Mouse (Mus musculus): Measurements from ENCODE around the gene Sec24a.
A peak's percentile ranks its signal among the peaks of the same experiment; 100 is the strongest.
"Not testable (repeated sequence)": the region's sequence is repeated elsewhere in the genome, so short reads cannot be mapped to it uniquely, and the experiment has no call there.

Gene Sec24a

DNA sequence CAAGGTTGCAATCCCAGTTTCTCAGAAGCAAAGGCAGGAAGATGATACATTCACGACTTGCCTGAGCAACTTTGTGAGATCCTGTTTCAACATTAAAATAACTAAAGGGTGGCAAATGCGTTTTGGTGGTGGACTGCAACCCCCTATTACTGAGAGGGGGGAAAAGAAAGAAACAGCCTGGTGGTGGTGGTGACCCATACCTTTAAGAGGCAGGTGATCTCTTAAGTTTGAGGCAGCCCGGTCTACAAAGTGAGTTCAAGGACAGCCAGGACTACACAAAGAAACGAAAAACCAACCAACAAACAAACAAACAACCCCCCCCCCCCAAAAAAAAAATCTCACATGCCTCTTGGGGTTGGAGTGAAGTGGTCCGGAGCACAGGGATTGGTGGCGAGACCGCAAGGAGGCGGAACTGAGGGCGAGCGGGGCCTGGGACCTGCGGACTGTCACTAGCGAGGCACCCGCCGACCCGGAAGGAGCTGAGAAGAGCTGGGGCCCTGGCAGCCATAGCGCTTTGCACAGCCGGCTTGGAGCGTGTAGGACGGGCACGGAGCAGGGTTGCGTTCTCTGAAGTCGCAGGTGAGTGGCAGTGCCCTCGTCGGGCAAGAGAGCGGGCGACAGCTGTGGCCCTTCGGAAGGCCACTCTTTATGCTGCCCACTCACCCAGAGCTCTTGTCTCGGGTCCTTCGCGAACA, at the start of gene Sec24a, which contains the start of gene Sar1b:
Gene Sec24a, minus strand, starts transcription at position 422 of the 695 bp plus-strand sequence.
Gene Sar1b, plus strand, starts transcription at position 475 of the 695 bp plus-strand sequence.
- peak; percentile 87 to 94 for DNase-seq (ENCODE audit: inconsistent age in 2 of 2, low spot score in 1 of 2)

DNA sequence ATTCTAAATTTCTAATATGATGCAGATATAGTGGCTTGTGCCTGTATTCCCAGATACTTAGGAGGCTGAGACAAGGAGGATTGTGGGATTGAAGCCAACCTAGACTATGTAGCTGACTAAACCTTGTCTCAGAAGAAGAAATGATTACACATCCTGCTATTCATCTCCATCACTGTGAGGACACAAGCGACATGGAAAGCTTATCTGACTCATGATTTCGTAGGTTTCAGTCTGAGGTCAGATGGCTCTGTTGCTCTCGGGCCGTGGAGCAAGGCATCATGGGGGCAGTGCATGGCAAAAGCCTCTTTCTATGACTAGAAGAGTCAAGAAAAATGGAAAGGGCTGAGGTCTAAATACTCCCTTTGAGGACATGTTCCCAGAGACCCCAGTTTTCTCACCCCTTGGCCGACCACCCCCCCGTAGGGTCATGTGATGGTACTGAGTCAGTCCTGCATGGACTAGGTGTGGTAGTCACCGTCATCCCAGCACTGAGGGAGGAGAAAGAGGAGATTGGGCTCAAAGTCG, 48.6 kb upstream of the Sec24a start:
- DNase-seq (ENCODE audit: inconsistent age in 2 of 2, low spot score in 1 of 2), result peak in 1 of 2 experiments; percentile 61

DNA sequence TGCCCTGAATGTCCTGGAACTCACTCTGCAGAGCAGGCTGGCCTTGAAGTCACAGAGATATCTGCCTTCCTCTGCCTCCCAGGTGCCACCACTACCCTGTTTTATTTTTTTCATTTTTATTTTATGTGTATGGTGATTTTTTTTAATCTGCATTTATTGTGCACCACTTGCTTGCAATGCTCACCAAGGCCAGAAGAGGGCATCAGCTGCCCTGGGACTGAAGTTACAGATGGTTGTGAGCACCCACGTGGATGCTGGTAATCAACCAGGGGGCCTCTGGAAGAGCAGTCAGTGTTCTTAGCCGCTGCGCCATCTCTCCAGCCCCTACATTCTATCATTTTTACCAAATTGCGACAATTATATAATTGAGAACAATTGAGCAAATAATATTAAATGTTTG, 47.8 kb upstream of the Sec24a start:
- DNase-seq (ENCODE audit: inconsistent age in 2 of 2, low spot score in 1 of 2), result peak in 1 of 2 experiments; percentile 31

DNA sequence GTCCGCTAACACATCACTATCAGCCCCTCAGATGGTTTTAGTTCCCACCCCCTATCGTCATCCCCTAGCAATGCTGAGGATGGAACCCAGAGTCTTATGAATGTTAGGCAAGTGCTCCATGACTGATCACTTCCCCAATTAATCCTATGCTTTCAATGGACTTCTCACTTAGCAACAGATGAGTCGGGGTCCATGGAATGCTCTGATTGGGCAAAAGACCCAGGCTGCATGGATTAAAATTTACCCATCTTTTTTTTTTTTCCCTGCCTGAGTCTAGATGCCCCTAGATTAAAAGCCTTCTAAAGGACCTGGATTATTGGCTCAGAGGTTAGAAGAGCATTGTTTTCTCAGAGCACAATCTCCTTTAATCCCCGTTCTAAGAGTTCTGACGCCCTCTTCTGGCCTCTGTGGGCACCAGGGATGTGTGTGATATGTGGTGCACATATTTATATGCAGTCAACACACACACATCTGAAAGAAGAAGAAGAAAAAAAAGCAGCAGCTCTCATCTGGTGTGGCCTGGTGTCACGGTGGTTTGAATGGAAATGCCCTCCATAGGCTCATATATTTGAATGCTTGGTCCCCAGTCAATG, 46.3 kb upstream of the Sec24a start:
- DNase-seq (ENCODE audit: inconsistent age in 2 of 2, low spot score in 1 of 2), result peak in 1 of 2 experiments; percentile 81

- no peak for DNase-seq (ENCODE audit: inconsistent age in 2 of 2, low spot score in 1 of 2)
Measured at GRCm38 (mm10) chr11:51807108-51807879, 43.9 kb upstream of the Sec24a start.

- DNase-seq (ENCODE audit: inconsistent age in 2 of 2, low spot score in 1 of 2), result peak; percentile 69 to 89
Measured at GRCm38 (mm10) chr11:51805221-51805981, 42.0 kb upstream of the Sec24a start.

DNA sequence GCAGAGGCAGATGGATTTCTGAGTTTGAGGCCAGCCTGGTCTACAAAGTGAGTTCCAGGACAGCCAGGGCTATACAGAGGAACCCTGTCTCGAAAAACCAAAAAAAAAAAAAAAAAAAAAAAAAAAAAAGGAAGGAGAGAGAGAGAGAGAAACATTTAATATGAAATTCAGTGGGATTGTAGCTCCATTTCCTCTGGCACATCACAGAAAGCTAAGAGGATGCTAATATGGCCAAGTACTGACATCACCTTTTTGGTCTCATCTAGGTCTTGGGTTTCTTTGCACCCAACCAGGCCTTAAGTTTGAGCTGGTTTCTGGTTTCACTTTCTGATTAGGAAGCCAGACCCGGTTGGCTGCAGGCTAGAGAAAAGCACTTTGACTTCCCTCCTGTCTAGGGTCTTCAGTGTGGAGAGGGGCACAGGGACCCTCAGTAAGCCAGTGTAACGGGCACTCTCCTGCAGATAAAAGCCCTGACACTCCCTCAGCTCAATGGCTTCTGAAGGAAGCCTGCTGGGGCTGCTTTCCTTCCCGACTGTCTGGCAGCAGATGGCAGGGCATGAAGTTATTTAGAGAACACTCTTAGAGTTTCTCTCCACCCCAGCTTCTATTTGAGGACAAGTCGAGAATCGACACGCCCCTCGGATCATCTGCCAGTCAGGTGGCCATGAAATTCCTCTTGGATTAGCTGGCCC, 37.3 kb upstream of the Sec24a start:
- no peak for DNase-seq (ENCODE audit: inconsistent age in 2 of 2, low spot score in 1 of 2)

DNA sequence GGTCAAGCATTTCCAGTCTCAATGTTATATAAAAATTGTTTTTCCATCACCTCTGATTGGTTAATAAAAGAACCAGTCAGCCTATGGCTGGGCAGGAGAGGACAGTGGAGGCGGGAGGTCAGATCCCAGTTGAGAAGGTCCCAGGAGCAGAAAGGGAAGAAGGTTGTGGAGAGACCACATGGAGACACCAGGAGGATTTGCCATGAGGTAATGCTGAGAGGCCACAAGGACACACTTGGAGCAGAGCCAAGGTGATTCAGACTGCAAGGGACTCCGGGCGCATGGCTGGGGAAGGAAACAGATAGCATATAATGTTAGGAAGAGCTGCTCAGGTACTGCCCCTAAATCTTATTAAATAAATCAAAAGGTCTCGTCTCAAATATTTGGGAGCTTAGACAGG, 32.8 kb upstream of the Sec24a start:
- DNase-seq (ENCODE audit: inconsistent age in 2 of 2, low spot score in 1 of 2), result peak; percentile 80 to 88

DNA sequence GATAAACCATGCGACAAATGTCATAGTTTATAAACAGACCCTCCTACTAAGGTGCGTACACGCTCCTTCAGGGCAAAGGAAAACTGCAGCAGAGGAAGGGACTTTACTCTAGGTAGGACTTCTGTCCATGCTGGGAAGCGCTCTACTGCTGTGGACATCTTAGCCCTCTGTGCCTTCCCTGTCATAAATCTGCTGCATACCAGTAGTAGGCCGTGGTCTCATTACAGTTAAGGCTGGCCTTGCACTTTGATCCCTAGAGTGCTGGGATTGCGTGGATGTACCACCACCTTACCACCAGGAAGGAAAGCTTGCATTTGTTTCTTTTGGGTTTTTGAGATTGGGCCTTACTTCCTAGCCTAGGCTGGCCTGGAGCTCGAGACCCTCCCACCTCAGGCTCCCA, 27.2 kb upstream of the Sec24a start:
- DNase-seq (ENCODE audit: inconsistent age in 2 of 2, low spot score in 1 of 2), result no peak

- not testable (repeated sequence) for DNase-seq (ENCODE audit: inconsistent age in 2 of 2, low spot score in 1 of 2)
Measured at GRCm38 (mm10) chr11:51789735-51790134, 26.3 kb upstream of the Sec24a start.

DNA sequence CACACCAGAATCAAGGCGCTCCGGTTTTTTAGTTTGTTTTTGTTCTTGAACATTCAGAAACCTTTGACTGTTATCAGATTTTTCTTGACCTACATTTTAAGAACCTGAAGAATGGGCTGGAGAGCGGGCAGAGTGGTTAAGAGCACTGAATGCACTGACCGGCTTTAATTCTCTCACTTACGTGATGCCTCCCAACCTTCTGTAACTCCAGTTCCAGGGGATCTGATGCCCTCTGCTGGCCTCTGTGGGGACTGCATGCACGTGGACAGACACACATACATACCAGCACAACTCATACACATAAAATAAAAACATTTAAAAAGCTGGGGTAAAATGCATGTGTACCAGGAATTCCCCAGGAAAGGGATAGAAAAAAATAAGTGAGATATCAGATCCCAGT, 22.5 kb upstream of the Sec24a start:
- DNase-seq (ENCODE audit: inconsistent age in 2 of 2, low spot score in 1 of 2), result peak; percentile 63 to 82

DNA sequence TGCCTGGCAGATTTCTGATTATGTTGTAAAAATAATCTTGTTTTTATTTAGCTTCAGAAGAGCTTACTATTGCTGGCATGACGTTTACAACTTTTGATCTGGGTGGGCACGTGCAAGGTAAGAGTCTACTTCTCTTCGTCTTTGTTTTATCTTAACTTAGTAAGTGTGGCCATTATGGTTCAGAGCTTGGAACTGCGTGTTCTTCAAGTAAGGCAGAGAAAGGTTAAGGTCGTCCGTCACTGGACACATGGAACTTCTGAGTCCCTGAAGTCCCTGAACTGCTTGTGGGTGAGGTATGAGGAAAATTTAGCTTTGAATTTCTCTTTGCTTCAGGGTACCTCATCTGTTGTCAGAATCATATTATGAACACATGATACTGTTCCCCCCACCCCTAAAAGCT, 19.3 kb upstream of the Sec24a start:
- DNase-seq (ENCODE audit: inconsistent age in 2 of 2, low spot score in 1 of 2), result peak; percentile 54 to 77

- DNase-seq (ENCODE audit: inconsistent age in 2 of 2, low spot score in 1 of 2), result no peak
Measured at GRCm38 (mm10) chr11:51780773-51781267, 17.4 kb upstream of the Sec24a start.

DNA sequence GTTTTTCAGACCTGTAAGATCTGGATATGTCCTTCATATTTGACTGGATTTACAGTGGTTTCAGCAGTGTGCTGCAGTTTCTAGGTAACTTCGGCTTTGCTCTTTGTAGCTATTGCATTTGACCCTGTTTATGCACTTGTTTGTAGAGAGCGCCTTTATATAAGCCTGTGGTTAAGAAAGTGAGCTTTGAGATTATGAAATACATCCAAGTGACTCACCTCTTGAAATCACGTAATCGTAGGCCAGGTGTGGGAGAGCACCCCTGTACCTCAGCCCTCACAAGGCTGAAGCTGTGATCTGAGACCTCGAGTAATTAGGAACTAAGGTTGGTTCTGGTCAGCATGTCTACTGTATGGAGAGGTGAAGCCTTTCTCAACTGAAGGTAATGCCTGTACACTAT, 14.0 kb upstream of the Sec24a start:
- no peak for DNase-seq (ENCODE audit: inconsistent age in 2 of 2, low spot score in 1 of 2)

DNA sequence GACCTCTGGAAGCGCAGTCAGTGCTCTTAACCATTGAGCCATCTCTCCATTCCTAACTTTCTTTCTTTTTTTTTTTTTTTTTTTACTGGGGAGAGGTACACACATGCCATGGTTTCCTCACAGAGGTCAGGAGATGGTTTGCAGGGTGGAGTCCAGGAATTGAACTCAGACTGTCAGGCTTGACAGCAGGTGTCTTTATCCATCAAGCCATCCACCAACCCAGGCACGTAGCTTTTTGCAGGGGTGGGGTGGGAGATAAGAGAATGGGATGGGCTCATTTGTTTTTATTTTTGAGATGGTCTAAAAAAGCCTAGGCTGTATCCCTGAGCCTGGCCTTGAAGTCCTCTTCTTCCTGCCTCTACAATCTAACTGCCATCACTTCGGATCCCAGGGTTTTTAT, 12.1 kb upstream of the Sec24a start:
- no peak for DNase-seq (ENCODE audit: inconsistent age in 2 of 2, low spot score in 1 of 2)

- DNase-seq (ENCODE audit: inconsistent age in 2 of 2, low spot score in 1 of 2), result peak in 1 of 2 experiments; percentile 42
Measured at GRCm38 (mm10) chr11:51768296-51768695, 4.9 kb upstream of the Sec24a start.

DNA sequence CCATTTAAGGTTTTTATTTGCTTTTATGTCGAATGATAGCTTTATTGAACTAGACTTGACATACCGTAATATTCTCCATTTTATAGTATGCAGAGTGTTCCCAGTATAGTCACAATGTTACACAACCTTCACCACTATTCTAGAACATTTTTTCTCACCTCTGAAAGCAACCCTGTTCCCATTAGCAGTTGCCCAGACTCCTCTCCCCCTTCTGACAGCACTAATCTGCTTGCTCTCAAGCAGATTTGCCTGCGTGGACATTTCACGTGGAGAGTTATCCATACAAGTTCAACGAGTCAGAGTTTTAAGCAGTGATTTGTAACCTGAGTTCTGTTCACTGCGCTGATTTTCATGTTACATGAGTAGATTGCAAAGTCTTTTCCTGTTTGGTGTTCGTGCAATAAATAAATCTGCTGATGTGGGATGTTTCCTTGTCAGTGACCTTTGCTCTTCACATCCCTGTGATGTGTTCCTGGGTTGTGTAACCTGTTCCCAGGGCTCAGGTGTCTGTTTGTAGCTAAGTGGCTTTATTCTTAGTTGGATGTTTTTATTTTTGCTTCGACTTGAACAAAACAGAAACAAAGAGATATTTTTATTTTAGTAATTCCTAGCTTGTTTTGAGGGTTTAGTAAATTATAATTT, 4.3 kb upstream of the Sec24a start:
- no peak for DNase-seq (ENCODE audit: inconsistent age in 2 of 2, low spot score in 1 of 2)

GRCm38 (mm10) chr11:51764816-51765215, 1.4 kb upstream of the Sec24a start:
- DNase-seq (ENCODE audit: inconsistent age in 2 of 2, low spot score in 1 of 2), result peak in 1 of 2 experiments; percentile 61

- peak in 1 of 2 experiments; percentile 54 for DNase-seq (ENCODE audit: inconsistent age in 2 of 2, low spot score in 1 of 2)
Measured at GRCm38 (mm10) chr11:51763955-51764354, 521 bp upstream of the Sec24a start.

DNA sequence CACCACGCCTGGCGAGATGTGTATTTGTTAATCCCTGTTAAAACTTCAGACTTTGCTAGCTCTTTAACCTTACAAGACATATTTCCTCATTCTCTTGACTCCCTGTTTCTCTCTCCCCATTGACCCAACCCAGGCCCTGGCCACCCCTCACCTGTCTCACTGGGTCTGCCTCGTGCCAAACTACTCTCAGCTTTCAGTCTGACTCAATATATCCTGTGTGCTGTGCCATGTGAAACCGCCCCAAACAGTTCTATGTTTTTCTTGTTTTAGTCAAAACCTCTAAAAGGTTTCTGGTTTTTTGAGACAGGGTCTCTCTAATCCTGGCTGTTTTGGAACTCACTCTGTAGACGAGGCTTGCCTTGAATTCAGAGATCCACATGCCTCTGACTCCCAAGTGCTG, 2.2 kb downstream of the Sec24a start:
- DNase-seq (ENCODE audit: inconsistent age in 2 of 2, low spot score in 1 of 2), result no peak
